Mouse (Mus musculus): Measurements from ENCODE around the gene Trpm1. TPM values are rescaled to one million over a fixed set of nuclear protein-coding genes. Genes with fewer than 3 reads are reported as not detected.

The Trpm1 gene
- polyA plus RNA-seq, 1 experiment from 2014 or later = 0.22 TPM

GRCm38 (mm10) chr7:64155226-64155625 lies 1.6 kb downstream of the Trpm1 start:
- 63% methylated on average over 4 of the region's 4 CpGs for WGBS
- Histone ChIP-seq H3K9me3 (replicated peaks; ENCODE audit: control insufficient read depth, low read length) (no peaks in the 10 kb centered on the region), H3K36me3 (ENCODE audit: control insufficient read depth, insufficient read depth, low read length) (no peaks in the 10 kb centered on the region), H3K4me2 (ENCODE audit: low read depth, low read length) (peak overlapping the region; percentile 37), H3K9ac (ENCODE audit: low read length) (peak overlapping the region; percentile 40; the same call in 1 of the 2 replicates), H3K27me3 (ENCODE audit: control insufficient read depth, insufficient read depth, low read length) (no peaks in the 10 kb centered on the region), H3K4me1 (ENCODE audit: control insufficient read depth, insufficient read depth, low read length) (peaks cover 14% of the 10 kb centered on the region), H3K4me3 (replicated peaks; ENCODE audit: low read length) (no peak overlapping the region), H3K27ac (ENCODE audit: low read length) (no peak overlapping the region)
- ATAC-seq (ENCODE audit: insufficient read depth, low FRiP score) = no peak

DNA sequence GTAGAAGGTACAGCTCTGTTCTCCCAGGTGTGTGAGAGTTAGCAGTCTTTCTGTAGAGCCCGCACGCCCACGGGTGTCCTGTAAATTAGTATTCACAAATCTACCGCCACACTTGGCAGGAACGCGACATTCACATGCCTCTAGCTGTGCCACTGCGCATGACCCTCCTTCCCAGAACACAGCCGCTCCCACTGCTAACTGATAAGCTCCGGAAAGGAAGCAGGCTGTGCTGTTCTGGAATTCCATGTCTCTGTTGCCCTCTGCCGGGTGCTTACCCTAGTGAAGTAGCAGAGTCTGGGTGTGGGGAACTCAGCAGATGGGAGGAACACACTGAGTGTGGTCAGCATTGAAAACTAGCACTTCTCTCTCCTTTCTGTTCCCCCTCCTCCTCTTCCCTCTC lies 2.1 kb downstream of the Trpm1 start:
- Histone ChIP-seq H3K9ac (ENCODE audit: low read length) (peak overlapping the region; percentile 40; the same call in 1 of the 2 replicates), H3K4me3 (replicated peaks; ENCODE audit: low read length) (0 out of 2 replicates have a peak overlapping the region, but pooled peaks have one; percentile 5)

DNA sequence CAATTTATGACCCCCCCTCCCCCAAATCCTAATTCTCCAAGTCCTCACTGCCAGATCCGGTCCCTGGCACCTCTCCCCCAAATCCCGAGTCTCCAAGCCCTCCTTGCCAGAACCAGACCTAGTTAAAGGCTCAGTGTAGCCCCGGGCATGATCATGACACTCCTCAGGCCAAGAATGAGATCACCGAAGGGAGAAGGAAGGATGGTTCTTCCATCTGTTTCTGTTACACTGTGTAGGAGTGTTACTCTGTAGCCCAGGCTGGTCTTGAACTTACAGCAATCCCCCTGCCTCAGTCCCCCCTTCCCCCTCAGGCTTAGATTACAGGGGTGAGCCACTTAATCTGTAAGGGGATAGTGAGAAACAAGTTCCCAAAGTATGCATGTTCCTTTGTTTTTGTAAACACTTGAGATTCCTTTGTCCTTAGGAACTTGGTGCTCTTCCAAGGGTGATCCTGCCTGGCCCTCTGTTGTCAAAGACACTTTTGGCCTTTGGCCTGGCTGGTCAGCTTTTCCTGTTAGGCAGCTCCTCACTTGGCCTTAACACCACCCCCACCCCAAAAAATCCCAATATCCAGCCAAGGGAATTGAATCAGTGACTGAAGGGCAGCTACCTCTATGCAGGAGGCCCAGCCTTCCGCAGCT lies 2.8 kb downstream of the Trpm1 start:
- Histone ChIP-seq H3K4me2 (ENCODE audit: low read depth, low read length) (no peak overlapping the region), H3K9ac (ENCODE audit: low read length) (no peak overlapping the region), H3K27me3 (ENCODE audit: control insufficient read depth, insufficient read depth, low read length) (no peaks in the 10 kb centered on the region), H3K27ac (ENCODE audit: low read length) (no peak overlapping the region), H3K36me3 (ENCODE audit: control insufficient read depth, insufficient read depth, low read length) (no peaks in the 10 kb centered on the region), H3K9me3 (replicated peaks; ENCODE audit: control insufficient read depth, low read length) (no peaks in the 10 kb centered on the region), H3K4me3 (replicated peaks; ENCODE audit: low read length) (no peak overlapping the region), H3K4me1 (ENCODE audit: control insufficient read depth, insufficient read depth, low read length) (peaks cover 14% of the 10 kb centered on the region)
- ATAC-seq (ENCODE audit: insufficient read depth, low FRiP score) = no peak
- WGBS = 76% methylated on average over 5 of the region's 5 CpGs

More for the DNA sequence above, 2.1 kb downstream of the Trpm1 start:
- no peaks in the 10 kb centered on the region for H3K27me3 ChIP-seq (ENCODE audit: control insufficient read depth, insufficient read depth, low read length)
- 6% methylated on average over 10 of the region's 10 CpGs for WGBS
- peak; percentile 89 for ATAC-seq (ENCODE audit: insufficient read depth, low FRiP score)
- H3K4me2 ChIP-seq (ENCODE audit: low read depth, low read length) = peak overlapping the region; percentile 37
- H3K4me1 ChIP-seq (ENCODE audit: control insufficient read depth, insufficient read depth, low read length) = peaks cover 14% of the 10 kb centered on the region
- H3K9me3 ChIP-seq (replicated peaks; ENCODE audit: control insufficient read depth, low read length) = no peaks in the 10 kb centered on the region
- no peak overlapping the region for H3K27ac ChIP-seq (ENCODE audit: low read length)
- H3K36me3 ChIP-seq (ENCODE audit: control insufficient read depth, insufficient read depth, low read length) = no peaks in the 10 kb centered on the region

DNA sequence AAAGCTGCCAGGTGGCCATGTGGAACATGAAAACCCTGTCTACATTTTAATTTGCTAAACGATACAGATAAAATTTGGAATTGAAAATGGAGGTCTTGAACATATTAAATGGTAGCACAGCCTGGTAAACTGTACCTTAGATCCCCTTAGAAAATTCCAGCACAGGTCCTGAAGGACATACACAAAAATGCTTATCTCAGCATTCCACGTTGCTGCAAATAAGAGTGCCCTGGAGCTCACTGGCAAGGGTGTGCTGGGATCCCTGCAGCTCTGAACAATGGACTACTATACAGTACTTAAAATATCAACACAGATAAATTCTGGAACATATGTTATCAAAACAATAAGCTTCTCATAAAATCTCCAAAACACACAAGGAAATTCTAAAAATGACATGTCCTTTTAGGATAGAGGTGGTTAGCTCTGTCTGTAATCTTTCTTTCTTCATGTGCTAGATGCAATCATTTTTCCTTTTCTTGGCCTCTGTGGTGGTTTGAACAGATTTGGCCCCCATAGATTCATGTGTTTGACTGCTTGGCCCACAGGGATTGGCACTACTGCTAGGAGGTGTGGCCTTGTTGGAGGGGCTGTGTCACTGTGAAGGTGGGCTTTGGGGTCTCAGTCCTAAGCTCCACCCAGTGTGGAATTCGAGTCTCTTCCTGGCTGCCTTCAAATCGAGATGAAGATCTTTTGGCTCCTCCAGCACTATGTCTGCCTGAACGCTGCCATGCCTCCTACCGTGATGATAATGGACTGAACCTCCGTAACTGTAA lies 3.5 kb downstream of the Trpm1 start:
- no peak for ATAC-seq (ENCODE audit: insufficient read depth, low FRiP score)
- H3K27me3 ChIP-seq (ENCODE audit: control insufficient read depth, insufficient read depth, low read length) = no peaks in the 10 kb centered on the region
- H3K4me1 ChIP-seq (ENCODE audit: control insufficient read depth, insufficient read depth, low read length) = peaks cover 14% of the 10 kb centered on the region

DNA sequence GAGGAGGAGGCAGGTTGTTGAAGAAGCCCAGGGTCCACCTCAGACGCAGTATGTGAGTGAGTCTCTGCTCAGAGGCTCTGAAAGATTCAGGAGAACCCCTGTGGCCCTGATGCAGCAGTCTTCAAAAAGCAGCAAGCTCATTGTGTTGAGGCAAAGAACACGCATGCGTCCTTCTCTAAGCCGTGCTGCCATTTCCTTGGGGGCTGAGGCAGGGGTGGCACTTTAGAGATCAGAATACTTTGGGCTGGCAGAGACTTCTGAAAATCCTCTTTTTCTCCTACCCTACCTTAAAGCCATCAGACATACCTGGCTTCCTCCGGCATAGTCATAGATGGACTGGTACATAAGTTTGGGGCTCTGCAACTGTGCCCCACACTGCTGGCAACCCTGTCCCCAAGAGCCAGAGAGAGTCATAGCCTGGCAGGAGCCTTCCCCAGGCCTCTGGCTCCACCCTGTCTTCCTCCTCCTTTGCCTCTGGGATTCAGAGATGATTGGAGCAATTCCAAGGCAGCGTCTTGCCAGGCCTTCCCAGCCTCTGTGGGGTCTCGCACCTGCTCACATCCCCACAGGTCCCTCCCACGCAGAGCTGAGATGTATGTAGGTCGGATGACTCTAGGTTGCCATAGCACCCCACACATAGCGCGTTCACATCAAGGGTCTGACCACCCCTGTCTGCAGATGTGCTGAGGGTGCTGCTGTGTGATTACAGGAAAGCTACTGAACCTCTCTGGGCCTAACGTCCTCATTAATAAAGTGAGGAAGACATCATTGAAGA lies 4.8 kb downstream of the Trpm1 start:
- WGBS = 78% methylated on average over 12 of the region's 12 CpGs
- H3K4me1 ChIP-seq (ENCODE audit: control insufficient read depth, insufficient read depth, low read length) = peaks cover 14% of the 10 kb centered on the region
- no peak for ATAC-seq (ENCODE audit: insufficient read depth, low FRiP score)

More for the DNA sequence above, 3.5 kb downstream of the Trpm1 start:
- WGBS = 63% methylated on average over 7 of the region's 7 CpGs
- Histone ChIP-seq H3K4me2 (ENCODE audit: low read depth, low read length) (no peak overlapping the region), H3K36me3 (ENCODE audit: control insufficient read depth, insufficient read depth, low read length) (no peaks in the 10 kb centered on the region), H3K27ac (ENCODE audit: low read length) (no peak overlapping the region), H3K9me3 (replicated peaks; ENCODE audit: control insufficient read depth, low read length) (no peaks in the 10 kb centered on the region), H3K4me3 (replicated peaks; ENCODE audit: low read length) (no peak overlapping the region), H3K9ac (ENCODE audit: low read length) (no peak overlapping the region)

DNA sequence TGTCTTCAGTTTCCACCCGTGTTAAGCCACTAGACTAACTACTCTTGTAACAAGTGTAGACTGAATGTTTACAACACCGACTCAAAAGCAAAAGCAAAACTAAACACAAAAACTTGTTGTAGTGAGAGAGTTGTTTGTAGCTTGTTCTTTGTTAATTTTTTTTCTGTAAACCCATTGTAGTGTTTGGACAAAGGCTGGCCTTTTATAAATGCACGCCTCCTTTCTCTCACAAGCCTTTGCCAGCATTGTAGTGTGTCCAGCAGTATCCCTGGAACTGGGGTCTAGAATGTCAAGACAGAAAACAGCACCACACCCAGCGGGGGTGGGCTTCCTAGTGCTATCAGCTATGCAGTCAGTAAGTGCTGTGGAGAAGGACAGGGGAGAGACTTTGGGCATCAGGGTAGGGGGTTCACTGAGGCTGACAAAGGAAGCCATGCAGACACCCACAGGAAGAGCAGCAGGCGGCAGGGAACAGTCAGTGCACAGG lies 5.5 kb downstream of the Trpm1 start:
- Histone ChIP-seq H3K9ac (ENCODE audit: low read length) (no peak overlapping the region), H3K4me2 (ENCODE audit: low read depth, low read length) (no peak overlapping the region), H3K4me3 (replicated peaks; ENCODE audit: low read length) (no peak overlapping the region), H3K36me3 (ENCODE audit: control insufficient read depth, insufficient read depth, low read length) (no peaks in the 10 kb centered on the region), H3K4me1 (ENCODE audit: control insufficient read depth, insufficient read depth, low read length) (peaks cover 14% of the 10 kb centered on the region), H3K27me3 (ENCODE audit: control insufficient read depth, insufficient read depth, low read length) (no peaks in the 10 kb centered on the region), H3K9me3 (replicated peaks; ENCODE audit: control insufficient read depth, low read length) (no peaks in the 10 kb centered on the region), H3K27ac (ENCODE audit: low read length) (no peak overlapping the region)
- ATAC-seq (ENCODE audit: insufficient read depth, low FRiP score) = no peak
- WGBS = 57% methylated on average over 5 of the region's 5 CpGs

More for the DNA sequence above, 4.8 kb downstream of the Trpm1 start:
- no peak overlapping the region for H3K9ac ChIP-seq (ENCODE audit: low read length)
- no peak overlapping the region for H3K4me2 ChIP-seq (ENCODE audit: low read depth, low read length)
- no peak overlapping the region for H3K27ac ChIP-seq (ENCODE audit: low read length)
- no peaks in the 10 kb centered on the region for H3K36me3 ChIP-seq (ENCODE audit: control insufficient read depth, insufficient read depth, low read length)
- no peaks in the 10 kb centered on the region for H3K9me3 ChIP-seq (replicated peaks; ENCODE audit: control insufficient read depth, low read length)
- no peak overlapping the region for H3K4me3 ChIP-seq (replicated peaks; ENCODE audit: low read length)
- H3K27me3 ChIP-seq (ENCODE audit: control insufficient read depth, insufficient read depth, low read length) = no peaks in the 10 kb centered on the region

- Histone ChIP-seq H3K4me2 (ENCODE audit: low read depth, low read length) (no peak overlapping the region), H3K27me3 (ENCODE audit: control insufficient read depth, insufficient read depth, low read length) (no peaks in the 10 kb centered on the region), H3K9me3 (replicated peaks; ENCODE audit: control insufficient read depth, low read length) (no peaks in the 10 kb centered on the region), H3K9ac (ENCODE audit: low read length) (no peak overlapping the region), H3K4me3 (replicated peaks; ENCODE audit: low read length) (no peak overlapping the region), H3K36me3 (ENCODE audit: control insufficient read depth, insufficient read depth, low read length) (no peaks in the 10 kb centered on the region), H3K27ac (ENCODE audit: low read length) (0 out of 2 replicates have a peak overlapping the region, but pooled peaks have one; percentile 10), H3K4me1 (ENCODE audit: control insufficient read depth, insufficient read depth, low read length) (peaks cover 14% of the 10 kb centered on the region)
- WGBS = 46% methylated on average over 7 of the region's 7 CpGs
- ATAC-seq (ENCODE audit: insufficient read depth, low FRiP score) = peak; percentile 35; the same call in 1 of the 2 replicates
Measured at GRCm38 (mm10) chr7:64159612-64160591, 6.3 kb downstream of the Trpm1 start.
